In the genomic region with DNA sequence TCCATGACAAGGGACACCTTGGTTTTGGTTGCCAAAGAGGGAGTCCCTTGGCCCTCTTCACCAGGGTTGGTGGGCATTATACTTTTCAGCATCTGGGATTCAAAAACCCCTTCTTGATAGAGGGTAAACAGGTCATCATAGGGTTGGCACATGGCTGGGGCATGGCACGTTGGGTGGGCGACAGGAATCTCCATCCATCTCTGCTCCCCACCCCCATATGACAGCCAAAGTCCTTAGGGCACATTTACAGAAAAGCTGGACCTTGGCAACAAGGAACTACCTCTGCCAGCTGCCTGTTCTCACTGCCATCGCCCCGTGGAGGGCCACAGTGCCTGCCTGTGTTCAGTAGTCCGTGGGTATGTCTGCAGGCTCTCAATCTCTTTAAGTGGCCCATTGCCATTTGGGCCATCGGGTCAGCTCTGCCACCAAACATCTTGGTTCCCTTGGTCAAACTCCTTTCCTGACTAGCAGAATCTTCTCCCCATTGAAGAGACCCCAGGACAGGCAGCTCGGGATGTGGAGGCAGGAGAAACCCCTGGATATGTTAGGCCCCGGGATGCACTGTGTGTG, we compare ENCODE assay signal across 8 mouse cellular contexts. TPM values are rescaled to one million over a fixed set of nuclear protein-coding genes. Genes with fewer than 3 reads are reported as not detected.
A peak's percentile ranks its signal among the peaks of the same experiment; 100 is the strongest.
DNase-seq lines count a peak whose midpoint lies in the region; ATAC-seq lines count a peak whose summit lies in the region.

No protein-coding gene starts in this region.

- H3K4me2 ChIP-seq in heart, embryonic 11.5 days = peak overlapping the region; percentile 96
- peak overlapping the region; percentile 93 for H3K4me2 ChIP-seq in hindbrain, embryonic 16.5 days (ENCODE audit: low read length)
- H3K4me2 ChIP-seq in midbrain, embryonic 13.5 days (replicated peaks) = peak overlapping the region; percentile 95

- ATAC-seq in heart, embryonic 11.5 days (replicated peaks; ENCODE audit: insufficient number of reproducible peaks, low FRiP score, low TSS enrichment) = no peak
- no peak for ATAC-seq in hindbrain, embryonic 16.5 days
- ATAC-seq in midbrain, embryonic 13.5 days = no peak; the same call in 1 of the 2 replicates
- no peak for ATAC-seq in frontal cortex, adult (ENCODE audit: low TSS enrichment)

- H3K9me3 ChIP-seq in heart, embryonic 11.5 days (replicated peaks; ENCODE audit: control insufficient read depth, low read length) = no peaks in the 10 kb centered on the region
- no peaks in the 10 kb centered on the region for H3K9me3 ChIP-seq in embryonic facial prominence, embryonic 10.5 days
- H3K9me3 ChIP-seq in hindbrain, embryonic 16.5 days (ENCODE audit: control insufficient read depth, low read length) = no peaks in the 10 kb centered on the region
- no peaks in the 10 kb centered on the region for H3K9me3 ChIP-seq in midbrain, embryonic 13.5 days

- no peaks in the 10 kb centered on the region for H3K27me3 ChIP-seq in heart, embryonic 11.5 days (ENCODE audit: control insufficient read depth, insufficient read depth, low read length)
- peaks cover 72% of the 10 kb centered on the region for H3K27me3 ChIP-seq in embryonic facial prominence, embryonic 10.5 days (replicated peaks; ENCODE audit: low read depth, poor library complexity, severe bottlenecking)
- no peaks in the 10 kb centered on the region for H3K27me3 ChIP-seq in hindbrain, embryonic 16.5 days (replicated peaks; ENCODE audit: control insufficient read depth, insufficient read depth, low read length)
- H3K27me3 ChIP-seq in midbrain, embryonic 13.5 days = peaks cover 21% of the 10 kb centered on the region

- no peak for DNase-seq in heart, adult 8-10 months (ENCODE audit: low spot score)
- no peak for DNase-seq in embryonic facial prominence, embryonic 10.5 days (ENCODE audit: low spot score)
- DNase-seq in urinary bladder, postnatal 25 days (ENCODE audit: low spot score) = no peak
- DNase-seq in c-Kit-positive CD71-positive TER-119-positive erythroid progenitor cells, embryonic 14.5 days (ENCODE audit: low spot score) = no peak

- H3K4me1 ChIP-seq in heart, embryonic 11.5 days (ENCODE audit: control insufficient read depth, insufficient read depth, low read length) = peaks cover 55% of the 10 kb centered on the region
- H3K4me1 ChIP-seq in embryonic facial prominence, embryonic 10.5 days = peaks cover 64% of the 10 kb centered on the region
- peaks cover 41% of the 10 kb centered on the region for H3K4me1 ChIP-seq in hindbrain, embryonic 16.5 days (ENCODE audit: control insufficient read depth, insufficient read depth, low read depth, low read length)
- H3K4me1 ChIP-seq in midbrain, embryonic 13.5 days (replicated peaks) = peaks cover 49% of the 10 kb centered on the region

- 45% methylated on average over 8 of the region's 8 CpGs for WGBS in heart, embryonic 11.5 days (ENCODE audit: insufficient replicate concordance)
- 42% methylated on average over 8 of the region's 8 CpGs for WGBS in embryonic facial prominence, embryonic 10.5 days
- WGBS in hindbrain, embryonic 16.5 days = 39% methylated on average over 8 of the region's 8 CpGs
- WGBS in midbrain, embryonic 13.5 days = 49% methylated on average over 8 of the region's 8 CpGs

- no peak overlapping the region for H3K27ac ChIP-seq in heart, embryonic 11.5 days (ENCODE audit: low read depth, low read length)
- no peak overlapping the region; the same call in 1 of the 2 replicates for H3K27ac ChIP-seq in embryonic facial prominence, embryonic 10.5 days (replicated peaks)
- no peak overlapping the region for H3K27ac ChIP-seq in hindbrain, embryonic 16.5 days (ENCODE audit: low read depth, low read length)
- peak overlapping the region; percentile 60 for H3K27ac ChIP-seq in midbrain, embryonic 13.5 days

- H3K9ac ChIP-seq in heart, embryonic 11.5 days (ENCODE audit: low read depth, low read length) = no peak overlapping the region
- H3K9ac ChIP-seq in hindbrain, embryonic 16.5 days (ENCODE audit: low read depth, low read length) = peak overlapping the region; percentile 82; the same call in 1 of the 2 replicates
- H3K9ac ChIP-seq in midbrain, embryonic 13.5 days (replicated peaks) = no peak overlapping the region

- peak overlapping the region; percentile 61; the same call in 1 of the 2 replicates for H3K4me3 ChIP-seq in heart, embryonic 11.5 days (ENCODE audit: low read depth, low read length)
- H3K4me3 ChIP-seq in embryonic facial prominence, embryonic 10.5 days = peak overlapping the region; percentile 76
- peak overlapping the region; percentile 69 for H3K4me3 ChIP-seq in hindbrain, embryonic 16.5 days (ENCODE audit: low read length)
- H3K4me3 ChIP-seq in midbrain, embryonic 13.5 days (replicated peaks) = peak overlapping the region; percentile 61

- H3K36me3 ChIP-seq in heart, embryonic 11.5 days (ENCODE audit: control insufficient read depth, insufficient read depth, low read length) = no peaks in the 10 kb centered on the region; the same call in 1 of the 2 replicates
- peaks cover 8% of the 10 kb centered on the region for H3K36me3 ChIP-seq in embryonic facial prominence, embryonic 10.5 days (replicated peaks)
- H3K36me3 ChIP-seq in hindbrain, embryonic 16.5 days (ENCODE audit: control insufficient read depth, insufficient read depth, low read length) = no peaks in the 10 kb centered on the region
- 0 out of 2 replicates have a peak, but pooled peaks cover 3% of the 10 kb centered on the region for H3K36me3 ChIP-seq in midbrain, embryonic 13.5 days

RNA-seq across cellular contexts. Expression of a gene that starts 11.6 kb away (rescaled TPM):
- polyA plus RNA-seq in heart, embryonic 11.5 days (2014; fragmentation: Nextera tagmentation; extraction: Ambion mirVana) = 6.7 and 8.3 TPM in 2 replicates
- 10 to 100 TPM; 13.3 to 14.9 (median 14.0) TPM for total RNA-seq in heart, adult 8-10 months (2022)
- polyA plus RNA-seq in embryonic facial prominence, embryonic 10.5 days (2016; fragmentation: Nextera tagmentation; extraction: Ambion mirVana) = 2.4 TPM in 2 replicates
- polyA plus RNA-seq in hindbrain, embryonic 16.5 days (2015; fragmentation: Nextera tagmentation; extraction: Ambion mirVana) = 8.5 and 9.4 TPM in 2 replicates
- polyA plus RNA-seq in midbrain, embryonic 13.5 days (2015; fragmentation: Nextera tagmentation; extraction: Ambion mirVana) = 5.1 and 6.5 TPM in 2 replicates

RNA-seq across cellular contexts. Expression of a gene that starts 41.3 kb away (rescaled TPM):
- polyA plus RNA-seq in heart, embryonic 11.5 days (2014; fragmentation: Nextera tagmentation; extraction: Ambion mirVana) = 2.2 and 2.9 TPM in 2 replicates
- 10 to 100 TPM; 19.2 to 23.4 (median 20.0) TPM for total RNA-seq in heart, adult 8-10 months (2022)
- polyA plus RNA-seq in embryonic facial prominence, embryonic 10.5 days (2016; fragmentation: Nextera tagmentation; extraction: Ambion mirVana) = 3.3 TPM in 2 replicates
- 7.3 and 8.1 TPM in 2 replicates for polyA plus RNA-seq in hindbrain, embryonic 16.5 days (2015; fragmentation: Nextera tagmentation; extraction: Ambion mirVana)
- polyA plus RNA-seq in midbrain, embryonic 13.5 days (2015; fragmentation: Nextera tagmentation; extraction: Ambion mirVana) = 8.8 and 9.4 TPM in 2 replicates

RNA-seq across cellular contexts. Expression of a gene that starts 51.8 kb away (rescaled TPM):
- 0.01 TPM in 1 of 2 replicates, not detected in the other for polyA plus RNA-seq in heart, embryonic 11.5 days (2014; fragmentation: Nextera tagmentation; extraction: Ambion mirVana)
- under 1 TPM in 3 of 4 experiments, not detected in 1; 0.06 to 0.12 (median 0.06) TPM for total RNA-seq in heart, adult 8-10 months (2022)
- polyA plus RNA-seq in embryonic facial prominence, embryonic 10.5 days (2016; fragmentation: Nextera tagmentation; extraction: Ambion mirVana) = 0.05 and 0.07 TPM in 2 replicates
- polyA plus RNA-seq in hindbrain, embryonic 16.5 days (2015; fragmentation: Nextera tagmentation; extraction: Ambion mirVana) = 0.43 and 0.51 TPM in 2 replicates
- 0.39 and 0.48 TPM in 2 replicates for polyA plus RNA-seq in midbrain, embryonic 13.5 days (2015; fragmentation: Nextera tagmentation; extraction: Ambion mirVana)
